Mouse (Mus musculus): Measurements from ENCODE around the gene Arid3b.

Arid3b gene

GRCm38 (mm10) chr9:57775736-57776135 is 60.9 kb downstream of the Arid3b start:
- no peak for DNase-seq (ENCODE audit: low spot score)

GRCm38 (mm10) chr9:57775026-57775425 is 61.6 kb downstream of the Arid3b start:
- DNase-seq (ENCODE audit: low spot score): no peak

- DNase-seq (ENCODE audit: low spot score): peak; percentile 61
These were observed 62.4 kb downstream of the Arid3b start for GRCm38 (mm10) chr9:57774168-57774567.

GRCm38 (mm10) chr9:57773754-57774153 is 62.8 kb downstream of the Arid3b start:
- peak; percentile 30 for DNase-seq (ENCODE audit: low spot score)

- DNase-seq (ENCODE audit: low spot score): no peak
These were observed 65.8 kb downstream of the Arid3b start for GRCm38 (mm10) chr9:57770836-57771235.

- no peak for DNase-seq (ENCODE audit: low spot score)
These were observed 66.4 kb downstream of the Arid3b start for GRCm38 (mm10) chr9:57770214-57770613.

- no peak for DNase-seq (ENCODE audit: low spot score)
These were observed 67.0 kb downstream of the Arid3b start for GRCm38 (mm10) chr9:57769539-57770069.

GRCm38 (mm10) chr9:57767231-57767630 is 69.4 kb downstream of the Arid3b start:
- no peak for DNase-seq (ENCODE audit: low spot score)

- DNase-seq (ENCODE audit: low spot score): peak; percentile 18
These were observed 70.2 kb downstream of the Arid3b start for GRCm38 (mm10) chr9:57766431-57766830.

GRCm38 (mm10) chr9:57765364-57766351 is 70.9 kb downstream of the Arid3b start, which contains the start of gene Clk3:
Clk3 (minus strand) TSS chr9:57765860.
- DNase-seq (ENCODE audit: low spot score): peak; percentile 71

- DNase-seq (ENCODE audit: low spot score): peak; percentile 95
These were observed 71.6 kb downstream of the Arid3b start for GRCm38 (mm10) chr9:57764974-57765363.

GRCm38 (mm10) chr9:57764147-57764973 is 72.2 kb downstream of the Arid3b start:
- peak; percentile 17 for DNase-seq (ENCODE audit: low spot score)

- DNase-seq (ENCODE audit: low spot score): peak; percentile 50
These were observed 74.0 kb downstream of the Arid3b start for GRCm38 (mm10) chr9:57762563-57762991.

GRCm38 (mm10) chr9:57761563-57762551 is 74.7 kb downstream of the Arid3b start:
- DNase-seq (ENCODE audit: low spot score): no peak

GRCm38 (mm10) chr9:57760416-57761146 is 76.0 kb downstream of the Arid3b start:
- no peak for DNase-seq (ENCODE audit: low spot score)

- peak; percentile 75 for DNase-seq (ENCODE audit: low spot score)
These were observed 77.3 kb downstream of the Arid3b start for GRCm38 (mm10) chr9:57759289-57759688.

- no peak for DNase-seq (ENCODE audit: low spot score)
These were observed 78.1 kb downstream of the Arid3b start for GRCm38 (mm10) chr9:57758528-57758927.

- no peak for DNase-seq (ENCODE audit: low spot score)
These were observed 79.0 kb downstream of the Arid3b start for GRCm38 (mm10) chr9:57757578-57757977.

GRCm38 (mm10) chr9:57750901-57751300 is 85.7 kb downstream of the Arid3b start:
- DNase-seq (ENCODE audit: low spot score): no peak

GRCm38 (mm10) chr9:57748831-57749230 is 87.8 kb downstream of the Arid3b start:
- no peak for DNase-seq (ENCODE audit: low spot score)

Measured in embryo, embryonic 10.5 days (tissue).